Mouse (Mus musculus): Measurements from ENCODE around the gene Ube2o.
A peak's percentile ranks its signal among the peaks of the same experiment; 100 is the strongest.
"Not testable (repeated sequence)": the region's sequence is repeated elsewhere in the genome, so short reads cannot be mapped to it uniquely, and the experiment has no call there.

Ube2o gene

DNA sequence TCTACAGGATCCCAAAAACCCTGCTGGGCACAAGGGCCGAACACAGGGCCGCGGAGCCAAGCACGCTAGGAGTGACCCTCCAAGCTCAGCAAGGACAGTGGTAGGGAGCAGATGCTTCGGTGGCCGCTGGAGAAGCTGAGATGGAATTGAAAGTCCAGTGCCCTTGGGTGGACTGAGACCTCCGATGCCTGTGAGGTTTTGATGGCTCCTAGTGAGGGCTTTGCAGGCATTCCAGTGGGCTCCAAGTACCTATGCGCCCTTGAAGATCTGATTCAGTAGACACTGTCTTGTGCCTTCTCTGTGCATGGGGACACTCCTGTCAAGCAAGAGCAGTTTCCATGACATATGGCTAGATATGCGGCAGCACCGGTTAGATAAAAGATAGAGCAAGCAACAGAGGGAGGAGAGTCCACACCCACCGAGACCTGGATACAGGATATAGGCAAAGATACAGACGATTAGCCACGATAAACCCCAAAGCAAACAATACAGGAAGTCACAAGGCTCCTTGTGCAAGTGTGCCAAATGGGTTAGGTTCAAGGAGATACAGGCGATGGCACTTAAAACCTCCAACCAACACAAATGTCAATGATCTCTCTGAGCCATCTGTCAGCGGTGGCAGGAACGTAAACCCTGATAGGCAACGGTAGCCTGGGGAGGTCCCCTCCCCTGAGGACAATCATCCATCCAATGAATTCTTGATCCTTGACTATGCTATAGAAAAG is 74.9 kb downstream of the Ube2o start:
- no peak for DNase-seq

DNA sequence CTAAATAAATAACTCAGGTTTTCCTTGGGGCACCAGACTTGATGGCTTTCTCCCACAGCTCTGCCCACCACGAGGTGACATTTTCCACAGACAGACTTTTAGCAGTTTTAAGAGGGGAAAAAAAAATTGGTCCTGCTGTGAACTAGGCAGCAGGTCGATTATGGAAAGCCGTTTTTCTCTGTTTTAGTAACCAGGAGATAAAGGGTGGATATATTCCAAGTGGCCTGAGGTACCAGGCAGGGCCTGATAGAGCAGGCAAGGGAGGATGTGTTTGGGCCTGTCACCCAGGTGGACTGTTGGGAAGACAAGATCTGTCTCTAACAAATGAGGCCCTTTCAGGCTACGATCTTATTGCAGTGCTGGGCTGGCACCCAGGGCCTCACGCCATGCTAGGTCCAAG is 75.7 kb downstream of the Ube2o start:
- no peak for DNase-seq

GRCm38 (mm10) chr11:116504516-116504915 is 76.7 kb downstream of the Ube2o start:
- no peak for DNase-seq

- DNase-seq = peak; percentile 52
Observed at GRCm38 (mm10) chr11:116501005-116501746, 80.1 kb downstream of the Ube2o start.

- DNase-seq = no peak
Observed at GRCm38 (mm10) chr11:116499018-116499417, 82.2 kb downstream of the Ube2o start.

DNA sequence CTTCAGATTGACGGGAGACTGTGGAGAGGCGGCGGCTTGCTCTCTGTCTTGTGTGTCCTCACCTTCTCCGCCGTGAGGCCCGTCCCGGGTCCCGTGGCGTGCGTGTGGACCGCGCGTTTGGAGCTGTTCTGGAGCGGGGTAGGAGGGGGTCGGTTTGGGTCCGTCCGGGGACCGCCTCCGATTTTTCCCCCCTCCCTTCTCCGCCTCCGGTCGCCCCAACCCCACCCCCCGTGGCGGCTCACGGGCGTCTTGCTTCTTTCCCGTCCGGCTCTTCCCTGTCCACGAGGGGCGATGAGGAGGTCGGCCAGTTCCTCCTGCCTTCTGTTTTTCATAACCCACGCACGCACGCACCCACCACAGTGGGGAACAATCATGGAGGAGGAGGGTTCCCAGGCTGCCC is 82.7 kb downstream of the Ube2o start:
- no peak for DNase-seq

DNA sequence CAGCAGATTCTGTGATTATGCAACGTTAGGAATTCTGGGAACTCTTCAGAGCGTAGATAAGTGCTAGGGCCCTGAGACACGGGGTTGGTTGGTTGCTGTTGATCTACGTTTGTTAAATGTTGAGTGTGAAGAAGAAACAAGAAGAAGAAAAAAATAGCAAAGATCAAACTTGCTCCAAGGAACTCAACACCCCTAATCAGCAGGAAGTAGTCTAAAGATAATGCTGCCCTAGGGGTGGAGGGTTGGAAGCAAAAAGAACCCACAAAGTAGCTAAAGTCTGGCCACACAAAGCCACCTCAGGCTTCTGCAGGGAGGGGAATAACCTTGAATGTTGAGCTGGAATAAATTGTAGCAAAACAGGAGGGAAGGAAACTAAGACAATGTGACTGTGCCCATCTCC is 83.9 kb downstream of the Ube2o start:
- DNase-seq = no peak

DNA sequence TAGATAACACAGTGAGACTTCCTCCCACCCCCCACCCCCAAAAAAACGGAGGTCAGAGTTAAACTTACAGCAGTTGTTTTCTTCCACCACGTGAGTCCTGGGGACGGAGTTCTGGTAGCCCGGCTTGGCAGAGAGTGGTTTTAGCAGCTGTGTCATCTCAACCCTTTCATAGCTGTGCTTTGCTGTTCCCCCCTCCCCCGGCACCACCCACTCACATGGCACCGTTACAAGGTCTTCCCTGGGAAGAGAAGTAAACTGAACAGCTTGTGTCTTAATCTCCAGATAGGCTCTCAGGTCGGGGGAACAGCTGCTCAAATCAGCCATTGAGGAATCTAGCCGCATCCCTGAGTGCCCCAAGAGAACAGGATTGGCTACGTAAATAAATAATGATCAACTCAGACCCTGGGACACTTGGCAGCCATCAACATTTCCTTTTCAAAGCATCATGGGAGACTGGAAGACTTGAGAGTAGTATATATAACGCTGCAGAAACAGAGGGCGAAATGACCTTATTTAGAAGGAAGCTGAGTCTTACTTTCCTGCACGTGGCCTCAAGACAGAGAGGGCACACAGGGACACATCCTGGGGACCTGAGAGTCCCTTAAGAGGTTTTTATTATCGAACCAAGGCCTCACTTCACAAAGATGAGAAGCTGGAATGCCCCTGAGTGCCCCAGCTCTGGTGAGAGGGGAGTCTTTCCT is 86.6 kb downstream of the Ube2o start:
- peak; percentile 65 for DNase-seq

DNA sequence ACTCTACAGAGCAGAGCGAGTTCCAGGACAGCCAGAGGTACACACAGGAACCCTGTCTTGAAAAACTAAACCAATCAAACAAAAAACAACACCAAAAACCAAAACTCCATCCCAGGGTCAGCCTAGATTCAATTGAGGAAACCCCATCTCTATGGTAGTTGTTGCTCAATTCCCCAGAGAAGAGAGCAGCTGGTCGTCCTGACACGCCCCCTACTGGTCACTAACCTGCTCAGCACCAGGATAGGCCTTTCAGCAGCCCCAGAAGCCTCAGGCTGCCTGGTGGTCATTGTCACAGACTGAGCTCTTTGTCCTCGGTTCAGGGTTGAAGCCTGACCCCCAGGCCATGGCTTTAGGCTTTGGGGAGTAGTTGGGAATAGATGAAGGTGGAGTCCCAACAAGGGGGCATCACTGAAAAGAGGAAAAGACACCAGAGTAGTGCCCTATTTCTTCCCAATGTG is 87.4 kb downstream of the Ube2o start, which contains the start of gene Prpsap1:
Prpsap1 (minus strand) TSS at position 408 of the 458 bp plus-strand sequence.
- DNase-seq = no peak

DNA sequence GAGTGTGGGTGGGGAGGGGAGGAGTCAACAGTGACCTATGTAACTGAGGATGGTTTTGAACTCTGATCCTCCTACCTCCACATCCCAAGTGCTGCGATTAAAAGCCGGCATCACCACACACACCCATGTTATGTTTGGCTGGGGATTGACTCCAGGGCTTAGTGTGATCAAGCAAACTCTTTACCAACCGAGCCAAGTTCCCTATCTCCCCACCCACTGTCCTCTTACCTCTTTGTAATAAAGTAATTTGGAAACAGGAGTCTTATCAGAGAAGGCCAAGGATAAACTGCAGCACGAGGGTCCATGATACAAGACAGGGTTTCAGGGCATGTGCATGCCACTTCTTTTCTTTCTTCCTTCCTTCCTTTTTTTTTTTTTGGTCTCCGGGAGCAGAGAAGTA is 88.1 kb downstream of the Ube2o start:
- no peak for DNase-seq

DNA sequence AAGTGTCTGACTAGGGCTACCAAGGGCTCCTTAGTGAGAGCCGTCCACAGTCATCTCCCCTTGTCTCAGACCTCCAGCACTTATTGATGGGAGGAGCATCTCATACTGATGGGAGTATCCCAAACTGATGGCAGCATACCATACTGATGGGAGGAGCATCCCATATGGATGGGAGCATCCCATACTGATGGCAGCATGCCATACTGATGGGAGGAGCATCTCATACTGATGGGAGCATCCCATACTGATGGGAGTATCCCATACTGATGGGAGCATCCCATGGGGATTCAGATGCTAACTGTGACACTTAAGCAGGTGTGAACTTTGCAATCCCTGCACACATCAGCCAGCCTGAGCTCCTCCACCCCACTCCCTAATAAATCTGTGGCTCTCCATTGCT is 88.7 kb downstream of the Ube2o start:
- DNase-seq = not testable (repeated sequence)

- DNase-seq = no peak
Observed at GRCm38 (mm10) chr11:116491338-116491737, 89.9 kb downstream of the Ube2o start.

GRCm38 (mm10) chr11:116490232-116491107 is 90.8 kb downstream of the Ube2o start:
- peak; percentile 83 for DNase-seq

DNA sequence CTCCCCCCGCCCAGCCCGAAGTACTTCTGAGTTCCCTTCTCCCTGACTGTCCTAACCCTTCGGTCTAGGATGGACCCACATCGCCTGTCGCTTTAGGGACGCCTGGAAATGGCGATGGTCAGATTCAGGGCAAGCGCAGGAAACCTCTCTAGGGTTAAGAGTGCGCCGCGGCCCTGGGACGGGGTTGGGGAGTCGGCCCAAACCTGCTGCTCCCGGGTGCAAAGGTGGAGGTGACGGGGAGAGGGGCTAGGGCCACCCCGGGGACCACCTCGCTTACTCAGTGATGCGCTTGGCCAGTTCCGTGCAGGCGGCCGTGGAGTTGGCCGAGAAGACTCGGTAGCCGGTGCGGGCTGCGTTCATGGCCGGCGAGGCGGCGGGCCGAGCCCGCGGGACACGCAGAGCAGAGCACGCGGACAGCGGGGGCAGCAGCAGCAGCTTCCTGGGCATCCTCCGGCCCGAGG is 91.4 kb downstream of the Ube2o start:
- DNase-seq = no peak

DNA sequence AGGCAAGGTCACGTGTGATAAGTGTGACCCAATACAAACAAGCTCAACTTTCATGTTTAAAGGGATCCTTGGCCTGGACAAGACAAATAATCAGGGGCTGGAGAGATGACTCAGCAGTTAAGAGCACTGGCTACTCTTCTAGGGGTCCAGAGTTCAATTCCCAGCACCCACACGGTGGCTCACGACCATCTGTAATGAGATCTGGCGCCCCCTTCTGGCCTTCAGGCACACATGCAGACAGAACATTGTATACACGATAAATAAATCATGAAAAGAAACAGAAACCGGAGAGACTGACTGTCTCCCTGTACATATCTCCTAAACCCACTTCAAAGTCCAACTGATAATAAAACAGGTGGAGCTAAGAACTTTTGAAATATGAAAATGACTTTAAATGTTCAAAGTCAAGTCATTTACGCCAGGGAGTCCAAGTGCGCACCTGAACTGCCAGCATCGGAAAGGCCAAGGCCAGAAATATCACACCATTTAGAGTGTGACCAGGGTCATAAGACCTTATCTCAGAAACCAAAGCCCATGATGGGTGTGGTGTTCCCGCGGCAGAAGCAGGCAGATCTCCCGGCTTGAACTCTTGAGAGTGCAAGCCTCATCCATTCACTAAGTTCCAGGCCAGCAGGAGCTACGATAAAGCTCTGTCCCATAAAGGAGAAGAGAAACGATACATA is 92.4 kb downstream of the Ube2o start:
- no peak for DNase-seq

DNA sequence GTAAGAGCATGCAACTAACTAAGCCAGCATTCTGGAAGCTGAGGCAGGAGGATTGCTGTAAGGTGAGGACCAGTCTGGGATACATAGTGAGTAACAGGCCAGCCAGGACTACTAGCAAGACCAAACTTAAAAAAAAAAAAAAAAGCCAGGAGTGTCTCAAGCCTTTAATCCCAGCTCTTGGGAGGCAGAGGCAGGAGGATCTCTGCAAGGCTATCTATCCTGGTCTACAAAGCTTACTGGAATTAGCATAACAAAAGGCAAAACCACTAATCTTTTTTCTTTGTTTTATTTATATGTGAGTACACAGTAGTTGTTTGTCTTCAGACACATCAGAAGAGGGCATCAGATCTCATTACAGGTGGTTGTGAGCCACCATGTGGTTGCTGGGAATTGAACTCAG is 93.0 kb downstream of the Ube2o start:
- DNase-seq = no peak

All from layer of hippocampus, adult 9-11 months (tissue).